In genomic region chr7:73555918-73556580, GRCm38 (mm10) we compare ENCODE assay signal across 9 mouse cellular contexts. TPM values are rescaled to one million over a fixed set of nuclear protein-coding genes. Genes with fewer than 3 reads are reported as not detected.
DNase-seq lines count a peak whose midpoint lies in the region; ATAC-seq and TF ChIP-seq lines count a peak whose summit lies in the region.
"Had no signal": no experiment of that assay in that cellular context is flagged by ENCODE, and none has a peak within 500 bp of the region (broad histone marks: within the 10 kb centered on the region; RNA-seq: fewer than 3 reads in every experiment).

No protein-coding gene starts in this region.

- H3K27me3 ChIP-seq in heart, embryonic 13.5 days (replicated peaks), result no peaks in the 10 kb centered on the region
- H3K27me3 ChIP-seq in CH12.LX (replicated peaks), result no peaks in the 10 kb centered on the region
- no peaks in the 10 kb centered on the region for H3K27me3 ChIP-seq in forebrain, embryonic 14.5 days (replicated peaks; ENCODE audit: control insufficient read depth, insufficient read depth, low read length)
- H3K27me3 ChIP-seq in liver, postnatal 0 days (ENCODE audit: insufficient read depth, low read length), result no peaks in the 10 kb centered on the region

- dilution Hi-C loops in CH12.LX (cut with MboI; ENCODE audit: extremely low pct_ligation_motif_present, extremely low pct_unique_long_range_greater_than_20kb, low sequenced_read_pairs), result no loop called here

- H3K36me3 ChIP-seq in heart, embryonic 13.5 days, result peaks cover 16% of the 10 kb centered on the region
- peaks cover 2 to 10% of the 10 kb centered on the region in 2 experiments for H3K36me3 ChIP-seq in CH12.LX (replicated peaks in 1 of 2; ENCODE audit: control insufficient read depth in 1 of 2, insufficient read depth in 1 of 2, low read length in 1 of 2)
- H3K36me3 ChIP-seq in forebrain, embryonic 14.5 days (ENCODE audit: control insufficient read depth, insufficient read depth, low read length), result peaks cover 11% of the 10 kb centered on the region
- H3K36me3 ChIP-seq in liver, postnatal 0 days (replicated peaks; ENCODE audit: insufficient read depth, low read length), result peaks cover 16% of the 10 kb centered on the region

- 9% methylated on average over 4 of the region's 4 CpGs for WGBS in heart, embryonic 13.5 days
- 9% methylated on average over 4 of the region's 4 CpGs for WGBS in forebrain, embryonic 14.5 days
- 5% methylated on average over 4 of the region's 4 CpGs for WGBS in liver, postnatal 0 days (ENCODE audit: insufficient replicate concordance)

- no peak for TF ChIP-seq RAD21 in CH12.LX (IDR thresholded peaks at IDR 0.05; ENCODE audit: low read depth, low read length)

- peak overlapping the region; percentile 100 for H3K4me3 ChIP-seq in heart, embryonic 13.5 days
- H3K4me3 ChIP-seq in CH12.LX (replicated peaks in 1 of 3; ENCODE audit: low read depth in 2 of 3, low read length in 2 of 3, poor library complexity in 1 of 3), result peak overlapping the region; percentile 50 to 99 (median 97)
- H3K4me3 ChIP-seq in forebrain, embryonic 14.5 days (ENCODE audit: low read depth, low read length), result peak overlapping the region; percentile 100
- peak overlapping the region; percentile 95 for H3K4me3 ChIP-seq in liver, postnatal 0 days (ENCODE audit: low read depth, low read length)

- no peak for DNase-seq in heart, postnatal 14 days
- DNase-seq in CH12.LX (ENCODE audit: extremely low read depth), result no peak
- no peak for DNase-seq in forebrain, embryonic 14.5 days (ENCODE audit: low spot score)
- DNase-seq in liver, postnatal 0 days, result no peak
- no peak for DNase-seq in testis, postnatal 14 days (ENCODE audit: low spot score)
- DNase-seq in embryo, embryonic 9.5 days (ENCODE audit: extremely low spot score), result no peak
- DNase-seq in urinary bladder, postnatal 25 days (ENCODE audit: low spot score), result no peak
- DNase-seq: cerebellum, adult 9-10 months had no signal

- peaks cover 25% of the 10 kb centered on the region for H3K4me1 ChIP-seq in heart, embryonic 13.5 days
- peaks cover 0 to 22% of the 10 kb centered on the region in 2 experiments; a peak in 2 of 4 replicates for H3K4me1 ChIP-seq in CH12.LX (ENCODE audit: control insufficient read depth in 1 of 2, insufficient read depth in 2 of 2)
- H3K4me1 ChIP-seq in forebrain, embryonic 14.5 days (ENCODE audit: control insufficient read depth, insufficient read depth, low read length), result peaks cover 13% of the 10 kb centered on the region
- peaks cover 11% of the 10 kb centered on the region for H3K4me1 ChIP-seq in liver, postnatal 0 days (ENCODE audit: insufficient read depth)

- H3K79me2 ChIP-seq in CH12.LX (replicated peaks; ENCODE audit: control insufficient read depth, extremely low read depth, insufficient read depth, poor library complexity, severe bottlenecking), result peaks cover 32% of the 10 kb centered on the region

- ATAC-seq in heart, embryonic 13.5 days (ENCODE audit: extremely low read depth, insufficient number of reproducible peaks, low FRiP score, low TSS enrichment), result no peak
- ATAC-seq in forebrain, embryonic 14.5 days, result no peak
- ATAC-seq in liver, postnatal 0 days, result no peak

- no peak; the same call in 1 of the 2 replicates for TF ChIP-seq POLR2A in CH12.LX (IDR thresholded peaks at IDR 0.05; ENCODE audit: low read depth, low read length)

- TF ChIP-seq EP300 in CH12.LX (IDR thresholded peaks at IDR 0.05; ENCODE audit: low read length), result no peak
- TF ChIP-seq EP300 in liver, postnatal 0 days (IDR thresholded peaks at IDR 0.05; ENCODE audit: low read depth), result peak; percentile 8; the same call in 1 of the 2 replicates

- peak overlapping the region; percentile 100 for H3K9ac ChIP-seq in heart, embryonic 13.5 days
- peak overlapping the region; percentile 100; the same call in 1 of the 2 replicates for H3K9ac ChIP-seq in CH12.LX (ENCODE audit: insufficient read depth, low read depth)
- H3K9ac ChIP-seq in forebrain, embryonic 14.5 days (ENCODE audit: low read length), result peak overlapping the region; percentile 100
- peak overlapping the region; percentile 100 for H3K9ac ChIP-seq in liver, postnatal 0 days (replicated peaks)

- no peak for TF ChIP-seq CTCF in CH12.LX (conservative IDR thresholded peaks at IDR 0.05 in 1 of 2, IDR thresholded peaks at IDR 0.05 in 1 of 2; ENCODE audit: low read depth in 2 of 2, low read length in 2 of 2)
- no peak for TF ChIP-seq CTCF in liver, postnatal 0 days (IDR thresholded peaks at IDR 0.05; ENCODE audit: low read depth)

- H3K9me3 ChIP-seq in heart, embryonic 13.5 days, result no peaks in the 10 kb centered on the region
- no peaks in the 10 kb centered on the region for H3K9me3 ChIP-seq in CH12.LX (replicated peaks; ENCODE audit: low read length)
- H3K9me3 ChIP-seq in forebrain, embryonic 14.5 days (replicated peaks; ENCODE audit: control insufficient read depth, low read length), result no peaks in the 10 kb centered on the region
- no peaks in the 10 kb centered on the region for H3K9me3 ChIP-seq in liver, postnatal 0 days (ENCODE audit: low read length)

- in situ Hi-C loops in CH12.LX (cut with MboI; ENCODE audit: low pct_ligation_motif_present, low pct_unique_long_range_greater_than_20kb, low sequenced_read_pairs), result no loop called here

- peak overlapping the region; percentile 100; the same call in 1 of the 2 replicates for H3K27ac ChIP-seq in heart, embryonic 13.5 days (replicated peaks)
- no peak overlapping the region for H3K27ac ChIP-seq in CH12.LX (ENCODE audit: insufficient read depth, low read depth)
- peak overlapping the region; percentile 100 for H3K27ac ChIP-seq in forebrain, embryonic 14.5 days (ENCODE audit: low read depth, low read length)
- H3K27ac ChIP-seq in liver, postnatal 0 days (ENCODE audit: low read depth), result peak overlapping the region; percentile 100

- intact Hi-C loops in heart, postnatal 14 days (cut with DNase I), result loop anchor here (2.0 kb wide), 1 partner anchor 51 kb away; no protein-coding TSS in a partner anchor

- peak overlapping the region; percentile 70 for H3K4me2 ChIP-seq in heart, embryonic 13.5 days
- H3K4me2 ChIP-seq in CH12.LX (ENCODE audit: insufficient read depth, low read depth, poor library complexity, severe bottlenecking), result no peak overlapping the region
- H3K4me2 ChIP-seq in forebrain, embryonic 14.5 days (ENCODE audit: low read length), result peak overlapping the region; percentile 56
- H3K4me2 ChIP-seq in liver, postnatal 0 days (ENCODE audit: low read depth, low read length), result peak overlapping the region; percentile 73

TF ChIP-seq in CH12.LX, 34 proteins besides CTCF, POLR2A, EP300 and RAD21:
- TF ChIP-seq SIN3A (IDR thresholded peaks at IDR 0.05; ENCODE audit: low read length), result peak; percentile 24; the same call in 1 of the 2 replicates
- no peak for TF ChIP-seq USF2 (conservative IDR thresholded peaks at IDR 0.05; ENCODE audit: low read depth, low read length)
TF ChIP-seq in CH12.LX: peak in this region for 1.

RNA-seq across cellular contexts. Expression of gene Chd2, which starts 14.4 kb away (rescaled TPM):
- 31.3 and 34.1 TPM in 2 replicates for polyA plus RNA-seq in heart, embryonic 13.5 days (2015; fragmentation: Nextera tagmentation; extraction: Ambion mirVana)
- 10 to 100 TPM; 46.4 to 56.0 TPM for total RNA-seq in heart, postnatal 14 days (2021)
- total RNA-seq in CH12.LX (2012; rRNA removed), result 21.4 and 30.9 TPM in 2 replicates
- total RNA-seq in CH12.LX (2014; rRNA removed), result 18.2 and 23.2 TPM in 2 replicates
- 39.3 and 42.8 TPM in 2 replicates for polyA plus RNA-seq in CH12.LX (2012; ENCODE audit: insufficient read length, low read depth)
- 40.2 and 43.4 TPM in 2 replicates for polyA plus RNA-seq in forebrain, embryonic 14.5 days (2014; fragmentation: Nextera tagmentation; extraction: Ambion mirVana)
- 14.1 and 17.2 TPM in 2 replicates for polyA plus RNA-seq in liver, postnatal 0 days (2015; fragmentation: Nextera tagmentation; extraction: Ambion mirVana)
